Mouse (Mus musculus): ENCODE measurements around the gene Clnk.

Clnk gene

DNA sequence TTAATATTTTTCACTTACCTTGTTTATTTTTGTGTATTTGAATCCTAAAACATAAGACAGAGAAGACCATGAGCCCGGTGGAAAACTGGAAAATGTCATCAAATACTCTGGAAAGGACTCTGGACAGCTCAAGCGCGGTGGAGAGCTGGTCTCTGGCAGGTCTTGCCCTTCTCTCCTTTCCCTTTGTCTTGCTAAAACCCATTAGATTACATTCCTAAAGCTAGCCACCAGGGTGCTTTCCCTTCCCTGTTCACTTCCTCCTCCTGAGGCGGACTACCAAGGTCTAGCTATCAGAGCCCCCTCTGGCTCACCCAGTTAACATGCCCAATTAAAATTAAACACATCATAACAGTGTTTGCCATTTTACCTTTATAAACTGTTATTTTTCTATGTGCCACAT lies 123.9 kb downstream of the Clnk start:
- no peak for DNase-seq (ENCODE audit: low read depth, low spot score)

DNA sequence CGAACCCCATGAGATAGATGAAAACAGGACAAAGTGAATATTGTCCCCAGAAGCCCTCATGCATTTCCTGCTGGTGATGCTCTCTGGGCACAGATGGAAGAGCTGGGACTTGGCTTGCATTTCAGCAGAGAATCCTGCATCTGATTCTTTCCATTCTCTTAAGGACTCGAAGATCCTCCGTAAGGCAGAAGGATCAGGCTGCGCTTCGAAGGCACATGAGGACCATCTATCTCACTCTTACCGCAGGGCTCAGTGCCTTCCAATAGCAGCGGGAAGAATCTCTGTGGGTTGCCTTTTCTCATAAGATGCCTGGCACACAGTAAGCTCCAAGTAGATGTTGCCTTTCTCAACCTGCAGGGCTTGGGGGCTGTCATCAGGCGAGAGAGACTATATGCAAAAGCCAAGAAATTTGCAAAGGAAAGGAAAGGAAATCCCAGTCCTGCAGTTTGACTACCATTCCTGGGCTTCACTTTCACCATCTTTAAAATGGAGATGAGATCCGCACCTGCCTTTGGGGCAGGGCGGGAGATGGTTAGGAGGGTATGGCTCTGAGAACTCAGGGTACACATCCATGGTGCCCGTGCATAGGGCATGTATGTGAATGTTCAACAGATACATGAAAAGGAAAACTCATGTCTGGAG lies 167.6 kb downstream of the Clnk start:
- peak; percentile 63 for DNase-seq (ENCODE audit: low read depth, low spot score)

DNA sequence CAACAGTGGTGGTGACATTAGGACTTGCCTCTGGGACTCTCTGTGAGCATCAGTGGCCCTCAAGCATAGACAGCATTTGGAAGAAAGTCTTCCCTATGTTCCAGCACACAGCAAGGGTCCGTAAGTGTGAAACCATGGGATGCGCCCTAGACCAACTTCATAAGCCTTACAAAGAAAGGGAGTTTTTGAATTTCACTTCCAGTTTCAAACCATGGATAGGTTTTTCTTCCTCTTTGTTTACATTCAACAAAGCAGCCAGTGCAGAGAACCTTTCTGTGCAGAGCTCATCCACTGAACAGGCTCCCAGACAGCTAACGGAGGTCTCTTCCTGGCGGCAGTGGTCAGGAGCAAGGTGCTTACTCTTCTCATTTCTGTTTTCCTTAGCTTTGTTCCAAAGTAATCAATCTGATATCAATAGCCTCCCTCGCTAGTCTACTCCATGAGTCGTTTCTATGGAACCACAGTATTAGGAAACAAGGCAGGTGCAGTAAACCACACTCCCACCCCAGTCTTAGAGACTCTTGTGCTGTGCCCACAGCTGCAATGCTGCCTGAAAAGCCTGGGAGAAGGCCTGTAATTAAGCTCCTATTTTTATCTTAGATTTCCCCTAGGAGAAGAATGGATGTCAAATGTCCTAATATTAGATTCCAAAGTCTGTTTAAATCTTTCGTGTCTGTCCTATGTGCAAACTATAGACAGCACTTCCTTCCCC lies 169.1 kb downstream of the Clnk start:
- DNase-seq (ENCODE audit: low read depth, low spot score): peak; percentile 77

DNA sequence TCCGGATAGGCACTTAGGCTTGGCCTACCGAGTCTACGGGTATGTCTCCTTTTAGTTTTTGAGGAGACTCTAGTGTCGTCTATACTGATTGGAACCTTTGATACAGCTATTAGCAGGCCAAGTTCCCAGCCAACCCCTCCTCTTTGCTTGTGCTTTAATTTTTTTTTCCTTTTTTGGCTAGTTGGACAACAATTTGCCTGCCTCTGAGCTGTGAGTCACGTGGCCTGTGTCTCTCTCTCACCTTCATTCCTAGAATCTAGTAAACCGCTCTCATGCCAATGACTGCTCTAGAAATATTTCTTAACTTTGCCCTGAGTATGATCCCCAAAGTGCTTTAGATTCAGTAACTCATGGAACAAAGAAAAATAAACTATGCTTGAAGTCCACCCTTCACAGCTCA lies 173.7 kb downstream of the Clnk start:
- no peak for DNase-seq (ENCODE audit: low read depth, low spot score)

DNA sequence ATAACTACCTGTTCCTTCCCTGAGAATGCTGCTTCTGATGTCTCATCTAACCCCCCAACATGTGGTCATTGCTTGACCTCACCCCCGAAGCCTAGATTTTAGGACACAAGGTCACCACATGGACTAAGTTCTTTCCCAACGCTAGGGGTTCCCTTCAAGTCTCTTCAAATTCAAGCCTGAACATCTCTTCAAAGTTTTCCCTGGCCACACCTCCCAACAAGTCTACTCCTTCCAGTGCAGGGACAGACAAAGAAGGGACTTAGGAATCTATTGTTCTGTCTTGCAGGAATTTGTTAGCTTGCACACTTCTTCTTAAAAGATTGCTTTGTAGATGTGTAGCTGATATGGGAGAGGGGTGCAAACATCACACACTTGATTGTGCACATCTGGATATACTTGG lies 174.5 kb downstream of the Clnk start:
- DNase-seq (ENCODE audit: low read depth, low spot score): no peak

DNA sequence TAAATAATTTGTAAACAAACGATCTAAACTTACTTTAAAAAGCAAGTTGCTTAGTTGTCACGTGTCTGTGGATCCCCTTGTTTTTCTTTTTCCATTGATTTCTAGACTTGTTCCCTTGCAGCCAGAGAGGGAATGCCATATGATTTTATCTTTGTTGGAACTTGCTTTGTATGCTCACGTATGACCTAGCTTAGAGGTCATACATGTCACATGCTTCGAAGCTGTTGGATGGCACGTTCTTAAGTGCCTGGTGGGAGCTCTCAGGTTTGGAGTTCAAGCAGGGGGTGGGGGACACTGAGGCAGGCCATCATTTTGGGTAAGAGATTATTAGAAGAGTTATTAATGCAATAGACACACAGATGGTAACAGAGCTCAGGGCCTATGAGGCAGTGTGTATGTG lies 178.1 kb downstream of the Clnk start:
- DNase-seq (ENCODE audit: low read depth, low spot score): no peak

DNA sequence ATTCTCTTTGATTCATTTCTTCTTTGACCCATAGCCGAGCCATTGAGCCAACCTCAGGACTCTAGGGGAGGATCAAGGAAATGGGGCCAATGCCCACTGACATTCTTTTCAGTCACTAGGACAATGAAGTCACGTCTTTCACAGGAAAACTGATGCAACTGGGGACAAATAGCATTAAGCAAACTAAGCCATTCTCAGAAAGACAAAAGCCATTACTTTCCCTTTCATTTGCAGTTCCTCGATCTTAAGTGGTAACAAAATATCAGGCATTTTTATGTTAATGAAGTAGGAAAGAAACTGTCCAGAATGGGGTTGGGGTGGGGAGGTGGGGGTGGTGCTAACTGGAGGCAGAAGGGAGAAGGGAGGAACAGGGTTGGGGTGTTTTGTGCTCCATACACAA lies 178.6 kb downstream of the Clnk start:
- DNase-seq (ENCODE audit: low read depth, low spot score): no peak

DNA sequence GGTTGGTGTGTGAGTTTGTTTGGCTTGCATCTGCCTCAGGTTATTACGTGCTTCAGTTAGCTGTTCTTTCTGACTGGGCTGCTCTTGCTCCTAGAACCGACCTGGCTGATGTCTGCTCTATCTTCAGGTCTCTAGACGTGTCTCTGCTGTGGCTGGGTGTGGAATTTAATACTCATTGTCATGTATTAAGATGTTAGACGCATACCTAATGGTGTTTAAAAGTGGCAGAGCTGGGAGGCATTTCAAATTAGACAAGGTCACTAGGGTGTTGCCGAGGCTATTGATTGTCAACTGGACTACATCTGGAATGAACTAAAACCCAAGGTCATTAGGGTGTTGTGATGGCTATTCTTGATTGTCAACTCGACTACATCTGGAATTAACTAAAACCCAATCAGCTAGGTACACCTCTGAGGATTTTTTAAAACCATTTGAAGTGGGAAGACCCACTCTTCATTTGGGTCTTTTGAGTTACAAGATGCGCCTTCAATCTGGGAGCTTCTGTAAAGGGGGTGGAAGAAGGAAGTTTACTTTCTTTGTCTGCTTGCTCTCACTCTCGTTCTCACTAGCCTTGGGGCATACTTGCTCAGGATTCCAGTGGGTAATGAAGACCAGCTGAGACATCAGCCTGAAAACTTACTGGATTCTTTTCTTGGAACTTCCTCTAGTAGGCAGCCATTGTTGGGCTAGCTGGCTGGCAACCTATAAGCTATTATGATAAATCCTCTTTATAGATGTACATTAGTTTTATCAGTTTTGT lies 179.8 kb downstream of the Clnk start:
- no peak for DNase-seq (ENCODE audit: low read depth, low spot score)

DNA sequence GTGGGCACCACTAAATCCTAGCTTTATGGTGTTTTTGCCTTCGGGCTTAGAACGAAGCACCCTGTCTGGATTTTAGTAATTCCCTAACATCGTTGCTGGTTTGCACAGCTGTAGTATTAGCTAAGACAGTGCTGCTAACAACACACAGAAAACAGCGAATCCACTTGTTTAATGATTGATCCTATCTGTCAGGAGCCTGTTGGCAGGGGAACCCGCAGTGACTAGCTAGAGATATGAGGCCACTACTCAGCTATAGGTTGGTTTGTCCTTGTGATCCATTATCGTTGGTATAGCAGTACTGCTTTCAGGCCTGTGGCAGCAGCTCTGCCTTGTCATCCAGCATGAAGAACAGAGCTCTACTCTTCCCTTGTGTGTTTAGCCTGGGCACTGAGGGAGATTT lies 183.8 kb downstream of the Clnk start:
- no peak for DNase-seq (ENCODE audit: low read depth, low spot score)

DNA sequence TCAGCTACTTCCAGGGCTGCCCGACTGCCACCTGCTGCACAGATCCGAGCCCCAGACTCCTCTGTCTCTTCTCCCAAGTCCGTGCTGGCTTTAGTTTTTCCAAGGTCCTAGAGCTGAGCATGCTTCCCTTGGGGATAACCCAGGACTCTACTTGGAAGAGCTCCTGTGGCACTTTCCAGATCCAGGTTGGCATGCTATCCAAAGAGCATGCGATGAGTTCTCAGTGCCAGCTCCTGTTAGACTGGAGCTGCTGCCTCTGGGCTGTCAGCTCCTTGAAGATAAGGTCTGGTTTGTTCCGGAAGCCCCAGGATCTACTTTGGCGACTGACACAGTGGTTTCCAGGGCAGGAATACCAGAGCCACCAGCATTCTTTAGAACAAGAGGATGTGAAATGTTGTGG lies 187.4 kb downstream of the Clnk start:
- no peak for DNase-seq (ENCODE audit: low read depth, low spot score)

DNA sequence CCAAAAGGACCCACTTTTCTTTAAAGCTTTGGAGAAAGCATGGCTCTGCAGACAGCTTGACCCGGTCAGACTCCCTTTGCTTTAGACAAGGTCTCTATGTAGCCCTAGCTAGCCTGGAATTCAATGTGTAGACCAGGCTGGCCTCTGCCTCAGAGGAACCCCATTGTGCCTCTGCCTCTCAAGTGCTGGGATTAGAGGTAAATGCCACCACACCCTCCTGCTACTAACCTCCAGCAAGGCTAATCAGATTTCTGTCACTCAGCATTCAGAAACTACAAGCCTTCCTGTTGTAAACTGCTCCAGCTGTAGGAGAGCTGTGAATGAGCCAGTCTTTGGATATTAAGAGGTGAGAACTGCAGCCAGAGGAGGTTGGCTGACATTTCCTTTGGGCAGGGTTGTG lies 188.9 kb downstream of the Clnk start:
- no peak for DNase-seq (ENCODE audit: low read depth, low spot score)

DNA sequence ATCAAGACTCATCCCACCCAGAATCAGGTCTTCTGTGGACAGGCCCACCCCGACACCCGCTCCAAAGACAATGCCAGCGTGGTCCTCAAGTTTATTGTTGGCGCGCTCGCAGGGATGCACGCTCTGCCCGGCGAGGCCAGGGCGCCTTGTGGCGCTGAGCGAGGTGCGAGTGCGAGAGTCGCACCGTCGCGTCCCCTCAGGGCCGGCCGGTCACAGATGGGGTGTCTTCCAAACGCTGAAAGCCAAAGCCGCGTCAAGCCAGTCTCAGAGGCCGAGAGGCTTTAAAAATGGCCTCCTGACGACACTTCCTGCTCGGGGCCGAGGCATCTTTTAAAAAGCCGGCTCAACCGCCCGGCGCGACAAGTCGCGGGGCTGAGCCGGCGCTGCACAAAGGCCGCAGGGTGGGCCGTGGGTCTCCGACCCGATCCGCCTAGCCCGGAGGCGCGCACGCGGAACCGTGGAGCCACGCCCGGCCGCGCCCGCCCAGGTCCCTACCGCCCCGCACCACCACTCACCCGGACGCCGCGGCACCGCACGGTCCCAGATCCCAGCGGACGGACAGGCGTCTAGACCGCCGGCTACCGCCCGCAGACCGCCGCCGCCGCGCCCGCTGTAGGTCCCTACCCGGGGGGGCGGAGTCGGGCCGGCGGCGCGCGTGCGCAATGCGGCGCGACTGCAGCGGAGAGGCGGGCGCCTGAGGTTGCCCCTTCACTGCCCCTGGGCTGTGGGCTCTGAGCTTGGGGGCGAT lies 192.3 kb downstream of the Clnk start, which contains the start of gene Zfp518b:
TSS of gene Zfp518b (minus strand) at position 663 of the 748 bp plus-strand sequence.
- DNase-seq (ENCODE audit: low read depth, low spot score): peak; percentile 75

DNA sequence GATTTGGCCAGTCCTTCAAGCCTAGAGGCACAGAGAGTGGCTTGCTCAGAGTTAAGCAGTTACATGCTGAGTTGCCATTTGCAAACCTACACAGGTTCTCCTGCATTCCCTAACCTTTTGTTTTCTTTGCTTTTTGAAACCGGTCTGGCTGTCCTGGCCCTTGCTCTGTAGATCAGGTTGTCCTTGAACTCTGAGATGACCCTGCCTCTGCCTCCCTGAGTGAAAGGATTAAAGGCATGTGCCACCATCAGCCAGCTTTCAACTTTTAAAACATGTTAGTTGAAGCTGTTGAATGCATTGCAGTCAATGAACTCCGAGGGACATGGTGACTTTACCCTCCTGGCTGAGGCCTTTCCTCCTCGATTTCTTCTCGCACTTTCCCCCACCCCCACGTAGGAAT lies 217.8 kb downstream of the Clnk start:
- DNase-seq (ENCODE audit: low read depth, low spot score): no peak
